Mouse (Mus musculus): Measurements from ENCODE around the gene Tspan4. TPM values are rescaled to one million over a fixed set of nuclear protein-coding genes. Genes with fewer than 3 reads are reported as not detected.

The Tspan4 gene
- polyA plus RNA-seq, 1 experiment from 2014 or later = 21.2 TPM

GRCm38 (mm10) chr7:141432186-141432611 lies 42.8 kb upstream of the Tspan4 start:
- Histone ChIP-seq H3K36me3 (ENCODE audit: control insufficient read depth, insufficient read depth, low read length) (no peaks in the 10 kb centered on the region; the same call in 1 of the 2 replicates), H3K4me1 (ENCODE audit: control insufficient read depth, insufficient read depth, low read length) (peaks cover 14% of the 10 kb centered on the region), H3K9ac (ENCODE audit: low read length) (no peak overlapping the region), H3K4me2 (ENCODE audit: low read depth, severe bottlenecking) (no peak overlapping the region), H3K4me3 (ENCODE audit: low read depth, low read length) (no peak overlapping the region), H3K27me3 (ENCODE audit: control insufficient read depth, insufficient read depth, low read length) (no peaks in the 10 kb centered on the region), H3K9me3 (ENCODE audit: control insufficient read depth, low read length) (no peaks in the 10 kb centered on the region), H3K27ac (replicated peaks; ENCODE audit: low read depth, low read length) (no peak overlapping the region)
- DNase-seq (ENCODE audit: low spot score) (no peak), ATAC-seq (ENCODE audit: insufficient number of reproducible peaks, low FRiP score, low TSS enrichment, low read depth) (no peak)
- 79% methylated on average over 8 of the region's 8 CpGs for WGBS

- no peaks in the 10 kb centered on the region; the same call in 1 of the 2 replicates for H3K36me3 ChIP-seq (ENCODE audit: control insufficient read depth, insufficient read depth, low read length)
- no peaks in the 10 kb centered on the region for H3K27me3 ChIP-seq (ENCODE audit: control insufficient read depth, insufficient read depth, low read length)
- no peak for DNase-seq (ENCODE audit: low spot score)
- H3K4me2 ChIP-seq (ENCODE audit: low read depth, severe bottlenecking) = no peak overlapping the region
- WGBS = 86% methylated on average over 6 of the region's 6 CpGs
- H3K27ac ChIP-seq (replicated peaks; ENCODE audit: low read depth, low read length) = no peak overlapping the region
- no peak for ATAC-seq (ENCODE audit: insufficient number of reproducible peaks, low FRiP score, low TSS enrichment, low read depth)
- no peaks in the 10 kb centered on the region for H3K9me3 ChIP-seq (ENCODE audit: control insufficient read depth, low read length)
- H3K9ac ChIP-seq (ENCODE audit: low read length) = no peak overlapping the region
- peaks cover 14% of the 10 kb centered on the region for H3K4me1 ChIP-seq (ENCODE audit: control insufficient read depth, insufficient read depth, low read length)
- H3K4me3 ChIP-seq (ENCODE audit: low read depth, low read length) = no peak overlapping the region
These were observed 42.1 kb upstream of the Tspan4 start for GRCm38 (mm10) chr7:141432741-141433516.

GRCm38 (mm10) chr7:141433517-141434400 lies 41.3 kb upstream of the Tspan4 start:
- peak overlapping the region; percentile 44 for H3K9ac ChIP-seq (ENCODE audit: low read length)
- peak overlapping the region; percentile 39 for H3K4me3 ChIP-seq (ENCODE audit: low read depth, low read length)
- no peaks in the 10 kb centered on the region for H3K9me3 ChIP-seq (ENCODE audit: control insufficient read depth, low read length)
- WGBS = 77% methylated on average over 15 of the region's 15 CpGs
- DNase-seq (ENCODE audit: low spot score) = no peak
- no peak for ATAC-seq (ENCODE audit: insufficient number of reproducible peaks, low FRiP score, low TSS enrichment, low read depth)
- peaks cover 4% of the 10 kb centered on the region for H3K36me3 ChIP-seq (ENCODE audit: control insufficient read depth, insufficient read depth, low read length)
- no peaks in the 10 kb centered on the region for H3K27me3 ChIP-seq (ENCODE audit: control insufficient read depth, insufficient read depth, low read length)
- peak overlapping the region; percentile 71 for H3K4me2 ChIP-seq (ENCODE audit: low read depth, severe bottlenecking)
- peaks cover 14% of the 10 kb centered on the region for H3K4me1 ChIP-seq (ENCODE audit: control insufficient read depth, insufficient read depth, low read length)
- no peak overlapping the region for H3K27ac ChIP-seq (replicated peaks; ENCODE audit: low read depth, low read length)

GRCm38 (mm10) chr7:141434464-141434863 lies 40.6 kb upstream of the Tspan4 start:
- DNase-seq (ENCODE audit: low spot score) = peak; percentile 67
- Histone ChIP-seq H3K27me3 (ENCODE audit: control insufficient read depth, insufficient read depth, low read length) (no peaks in the 10 kb centered on the region), H3K4me1 (ENCODE audit: control insufficient read depth, insufficient read depth, low read length) (peaks cover 10% of the 10 kb centered on the region), H3K27ac (replicated peaks; ENCODE audit: low read depth, low read length) (no peak overlapping the region), H3K36me3 (ENCODE audit: control insufficient read depth, insufficient read depth, low read length) (peaks cover 7% of the 10 kb centered on the region), H3K4me3 (ENCODE audit: low read depth, low read length) (peak overlapping the region; percentile 39), H3K9ac (ENCODE audit: low read length) (peak overlapping the region; percentile 44), H3K9me3 (ENCODE audit: control insufficient read depth, low read length) (no peaks in the 10 kb centered on the region), H3K4me2 (ENCODE audit: low read depth, severe bottlenecking) (peak overlapping the region; percentile 71)
- no peak for ATAC-seq (ENCODE audit: insufficient number of reproducible peaks, low FRiP score, low TSS enrichment, low read depth)
- 15% methylated on average over 8 of the region's 8 CpGs for WGBS

GRCm38 (mm10) chr7:141435129-141435855 lies 39.7 kb upstream of the Tspan4 start:
- no peak overlapping the region for H3K27ac ChIP-seq (replicated peaks; ENCODE audit: low read depth, low read length)
- ATAC-seq (ENCODE audit: insufficient number of reproducible peaks, low FRiP score, low TSS enrichment, low read depth) = no peak
- peaks cover 10% of the 10 kb centered on the region for H3K4me1 ChIP-seq (ENCODE audit: control insufficient read depth, insufficient read depth, low read length)
- H3K4me3 ChIP-seq (ENCODE audit: low read depth, low read length) = peak overlapping the region; percentile 39
- no peaks in the 10 kb centered on the region for H3K27me3 ChIP-seq (ENCODE audit: control insufficient read depth, insufficient read depth, low read length)
- 4% methylated on average over 16 of the region's 17 CpGs for WGBS
- DNase-seq (ENCODE audit: low spot score) = peak; percentile 49
- H3K9me3 ChIP-seq (ENCODE audit: control insufficient read depth, low read length) = no peaks in the 10 kb centered on the region
- 0 out of 2 replicates have a peak overlapping the region, but pooled peaks have one; percentile 8 for H3K9ac ChIP-seq (ENCODE audit: low read length)
- H3K4me2 ChIP-seq (ENCODE audit: low read depth, severe bottlenecking) = peak overlapping the region; percentile 71
- H3K36me3 ChIP-seq (ENCODE audit: control insufficient read depth, insufficient read depth, low read length) = peaks cover 13% of the 10 kb centered on the region

GRCm38 (mm10) chr7:141435856-141436522 lies 39.1 kb upstream of the Tspan4 start:
- no peaks in the 10 kb centered on the region for H3K27me3 ChIP-seq (ENCODE audit: control insufficient read depth, insufficient read depth, low read length)
- WGBS = 77% methylated on average over 9 of the region's 9 CpGs
- no peak overlapping the region; the same call in 1 of the 2 replicates for H3K4me2 ChIP-seq (ENCODE audit: low read depth, severe bottlenecking)
- H3K4me1 ChIP-seq (ENCODE audit: control insufficient read depth, insufficient read depth, low read length) = peaks cover 10% of the 10 kb centered on the region
- no peak overlapping the region for H3K27ac ChIP-seq (replicated peaks; ENCODE audit: low read depth, low read length)
- peaks cover 16% of the 10 kb centered on the region for H3K36me3 ChIP-seq (ENCODE audit: control insufficient read depth, insufficient read depth, low read length)
- H3K4me3 ChIP-seq (ENCODE audit: low read depth, low read length) = 0 out of 2 replicates have a peak overlapping the region, but pooled peaks have one; percentile 43
- ATAC-seq (ENCODE audit: insufficient number of reproducible peaks, low FRiP score, low TSS enrichment, low read depth) = no peak
- H3K9me3 ChIP-seq (ENCODE audit: control insufficient read depth, low read length) = no peaks in the 10 kb centered on the region
- no peak overlapping the region for H3K9ac ChIP-seq (ENCODE audit: low read length)
- DNase-seq (ENCODE audit: low spot score) = no peak

GRCm38 (mm10) chr7:141436523-141436892 lies 38.5 kb upstream of the Tspan4 start:
- no peak overlapping the region for H3K27ac ChIP-seq (replicated peaks; ENCODE audit: low read depth, low read length)
- H3K9me3 ChIP-seq (ENCODE audit: control insufficient read depth, low read length) = no peaks in the 10 kb centered on the region
- peaks cover 11% of the 10 kb centered on the region for H3K4me1 ChIP-seq (ENCODE audit: control insufficient read depth, insufficient read depth, low read length)
- WGBS = 71% methylated on average over 2 of the region's 2 CpGs
- H3K4me2 ChIP-seq (ENCODE audit: low read depth, severe bottlenecking) = peak overlapping the region; percentile 88
- peak overlapping the region; percentile 43 for H3K4me3 ChIP-seq (ENCODE audit: low read depth, low read length)
- peaks cover 16% of the 10 kb centered on the region for H3K36me3 ChIP-seq (ENCODE audit: control insufficient read depth, insufficient read depth, low read length)
- no peak for ATAC-seq (ENCODE audit: insufficient number of reproducible peaks, low FRiP score, low TSS enrichment, low read depth)
- H3K27me3 ChIP-seq (ENCODE audit: control insufficient read depth, insufficient read depth, low read length) = no peaks in the 10 kb centered on the region
- no peak for DNase-seq (ENCODE audit: low spot score)
- no peak overlapping the region for H3K9ac ChIP-seq (ENCODE audit: low read length)

Data from limb, embryonic 11.5 days (tissue).